Mouse (Mus musculus) lung, adult 2 months (tissue): ENCODE results near the gene Trim26.

ENCODE experiments used
- CTCF ChIP-seq: fragments of 200-500 bp; IDR thresholded peaks from 2 replicates; pipeline ENCODE4 v1.5.1; 2011; ENCODE audit warnings: mild to moderate bottlenecking, low read length, control low read depth; ENCODE audit not compliant: insufficient read depth
- POLR2A ChIP-seq: fragments of 200-500 bp; IDR thresholded peaks from 2 replicates; pipeline ENCODE4 v1.6.1; 2011; ENCODE audit warnings: low read depth, mild to moderate bottlenecking, control low read depth, low read length, borderline replicate concordance; ENCODE audit errors: extremely low read depth

- TF ChIP-seq CTCF (no peak), POLR2A (no peak)
Measured at GRCm38 (mm10) chr17:36899376-36899775, 62.4 kb downstream of the Trim26 start.
